Mouse (Mus musculus) stomach, embryonic 14.5 days (tissue): Measurements from ENCODE around the gene Zfp593. TPM values are rescaled to one million over a fixed set of nuclear protein-coding genes. Genes with fewer than 3 reads are reported as not detected.

Source experiments
- ATAC-seq: fragments of 200-750 bp; cut with Nextera tagmentation; 2 replicates; pipeline ENCODE4 v1.8.0; 2017; ENCODE audit warnings: low read depth, moderate TSS enrichment; ENCODE audit not compliant: insufficient number of reproducible peaks, insufficient read depth, low FRiP score
- H3K27ac ChIP-seq: fragments of 300-500 bp; sonication (generic); 2 replicates; pipeline ENCODE4 v1.5.1; 2014; ENCODE audit warnings: mild to moderate bottlenecking, low read length, moderate library complexity, mixed read lengths
- H3K27me3 ChIP-seq: fragments of 300-500 bp; sonication (generic); 2 replicates; pipeline ENCODE4 v1.6.1; 2014; ENCODE audit warnings: low read length, control low read depth, mixed read lengths; ENCODE audit not compliant: control insufficient read depth, insufficient read depth
- H3K36me3 ChIP-seq: fragments of 300-500 bp; sonication (generic); 2 replicates; pipeline ENCODE4 v1.6.1; 2014; ENCODE audit warnings: mild to moderate bottlenecking, control low read depth, low read length, moderate library complexity, mixed read lengths; ENCODE audit not compliant: control insufficient read depth, insufficient read depth
- H3K4me1 ChIP-seq: fragments of 300-500 bp; sonication (generic); 2 replicates; pipeline ENCODE4 v1.6.1; 2014; ENCODE audit warnings: low read length, control low read depth, mixed read lengths; ENCODE audit not compliant: control insufficient read depth, insufficient read depth
- H3K4me2 ChIP-seq: fragments of 300-500 bp; sonication (generic); replicated peaks from 2 replicates; pipeline ENCODE4 v1.6.1; 2014; ENCODE audit warnings: low read depth, low read length, control low read depth
- H3K4me3 ChIP-seq: fragments of 300-500 bp; sonication (generic); 2 replicates; pipeline ENCODE4 v1.5.1; 2014; ENCODE audit warnings: low read depth, low read length, control low read depth
- H3K9ac ChIP-seq: fragments of 300-500 bp; sonication (generic); replicated peaks from 2 replicates; pipeline ENCODE4 v1.6.1; 2014; ENCODE audit warnings: low read depth, mild to moderate bottlenecking, control low read depth, low read length, moderate library complexity, mixed read lengths
- H3K9me3 ChIP-seq: fragments of 300-500 bp; sonication (generic); 2 replicates; pipeline ENCODE4 v1.6.1; 2016; ENCODE audit warnings: low read depth, low read length, control low read depth; ENCODE audit not compliant: control insufficient read depth
- WGBS: fragments of 180-500 bp; shearing (Covaris S2); extraction: QIAGEN DNeasy Blood & Tissue Kit; methylation state at CpG from one replicate; pipeline ENCODE4 v1.1.7; 2014; 5-methylcytosine and 5-hydroxymethylcytosine counted together
- polyA plus RNA-seq: library from polyadenylated mRNA; unstranded; fragments of >200 nt; fragmentation: Nextera tagmentation; extraction: Ambion mirVana; gene quantifications from 2 replicates; pipeline ENCODE4 v1.2.1, GENCODE M21; 2014

The Zfp593 gene
- polyA plus RNA-seq, result 14.8 and 16.5 TPM in 2 replicates

DNA sequence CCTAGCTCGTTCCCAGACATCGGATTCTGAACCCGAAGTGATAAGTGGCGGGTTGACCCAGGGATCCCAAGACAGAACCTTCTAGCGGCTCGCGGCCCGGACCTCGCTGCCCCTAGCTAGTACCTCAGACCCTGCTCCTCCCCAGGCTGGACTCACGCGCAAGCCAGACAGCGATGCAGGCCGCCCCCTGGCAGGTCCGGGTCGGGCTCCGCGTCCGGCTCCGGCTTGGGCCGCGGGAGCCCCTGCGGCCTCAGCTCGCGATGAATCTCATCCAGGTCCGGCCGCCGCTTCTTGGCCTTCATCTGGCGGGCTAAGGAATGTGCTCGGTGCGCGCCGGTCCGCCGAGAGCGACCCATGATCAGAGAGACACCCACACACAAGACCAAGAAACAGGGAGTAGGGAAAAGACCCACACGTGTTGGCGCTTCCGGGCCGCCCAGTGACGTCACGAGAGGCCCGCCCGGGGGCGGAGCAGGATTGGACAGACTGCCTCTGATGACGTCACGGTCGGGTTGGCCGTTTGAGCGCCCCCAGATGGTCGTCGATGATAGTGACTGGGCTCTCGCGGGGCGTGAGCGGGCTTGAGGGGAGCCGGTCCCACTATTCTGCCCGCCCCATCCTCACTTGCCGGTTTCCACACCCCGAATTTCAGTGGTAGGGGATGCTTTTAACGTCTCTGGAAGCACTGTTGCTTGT lies at the start of gene Zfp593:
TSS of gene Zfp593 (minus strand) at position 445 of the 696 bp plus-strand sequence.
- H3K4me1 ChIP-seq, result peaks cover 15% of the 10 kb centered on the region
- ATAC-seq, result peak; percentile 74
- no peaks in the 10 kb centered on the region for H3K36me3 ChIP-seq
- H3K27me3 ChIP-seq, result 0 out of 2 replicates have a peak, but pooled peaks cover 7% of the 10 kb centered on the region
- H3K27ac ChIP-seq, result no peak within 1 kb of the TSS
- H3K9ac ChIP-seq, result peak within 1 kb of the TSS; percentile 77
- under 1% methylated on average over 60 of the region's 60 CpGs for WGBS
- H3K4me2 ChIP-seq, result peak within 1 kb of the TSS; percentile 87
- no peaks in the 10 kb centered on the region for H3K9me3 ChIP-seq
- H3K4me3 ChIP-seq, result peak within 1 kb of the TSS; percentile 53

DNA sequence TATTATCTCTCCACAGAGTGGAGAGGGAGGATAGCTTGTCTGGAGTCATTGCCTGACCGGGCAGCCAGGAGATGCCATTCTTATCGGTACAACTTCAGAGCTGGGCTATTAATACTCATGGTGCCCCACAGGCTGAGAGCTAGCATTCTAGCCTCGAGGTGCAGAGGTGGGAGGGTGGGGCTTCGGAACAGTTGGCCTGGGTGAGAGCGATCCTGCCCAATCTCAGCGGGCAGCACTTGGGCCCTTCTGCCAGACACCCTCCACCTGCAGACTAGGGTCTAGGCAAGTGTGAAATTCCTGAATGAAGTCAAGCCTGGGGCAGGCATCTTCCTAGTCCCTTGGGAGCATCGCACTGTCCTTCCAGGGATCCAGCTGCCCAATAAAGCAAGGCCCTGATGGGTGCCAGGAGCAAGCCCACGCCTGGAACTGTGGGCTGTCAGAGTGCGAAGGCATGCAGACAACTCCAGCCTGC lies 48.3 kb upstream of the Zfp593 start:
- Histone ChIP-seq H3K4me1 (peaks cover 2% of the 10 kb centered on the region), H3K9ac (no peak overlapping the region), H3K27ac (no peak overlapping the region), H3K27me3 (no peaks in the 10 kb centered on the region), H3K4me3 (no peak overlapping the region), H3K4me2 (no peak overlapping the region), H3K36me3 (no peaks in the 10 kb centered on the region), H3K9me3 (no peaks in the 10 kb centered on the region)
- ATAC-seq, result no peak
- WGBS, result 50% methylated on average over 9 of the region's 9 CpGs

DNA sequence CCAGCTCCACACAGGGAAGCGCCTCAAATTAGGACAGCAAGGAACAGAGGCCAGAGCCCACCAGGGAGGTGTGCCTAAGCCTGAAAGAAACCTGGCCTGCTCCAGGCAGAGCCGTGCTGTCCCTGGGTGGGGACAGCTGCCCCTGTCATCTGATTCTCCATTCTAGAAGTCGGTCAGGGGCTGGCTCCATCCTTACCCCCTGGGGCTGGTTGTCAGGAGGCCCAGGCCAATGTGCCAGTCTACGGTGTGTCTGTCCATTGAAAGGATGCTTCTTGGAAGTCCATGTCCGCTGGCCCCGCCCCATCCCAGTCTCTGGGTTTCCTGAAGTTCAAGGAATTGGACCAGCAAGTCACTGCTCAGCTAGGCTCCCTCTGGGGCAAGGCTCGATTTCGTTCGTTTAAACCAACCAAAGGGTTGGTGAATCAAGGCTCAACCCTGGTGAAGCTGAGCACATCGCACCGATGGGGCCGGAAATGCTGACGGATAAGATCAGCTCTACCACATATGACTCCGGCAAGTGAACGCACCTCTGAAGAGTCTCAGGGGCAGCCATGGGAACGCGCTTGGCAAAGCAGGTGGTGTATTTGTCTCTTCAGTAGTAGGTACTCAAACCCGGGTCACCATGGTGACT lies 47.8 kb upstream of the Zfp593 start:
- Histone ChIP-seq H3K9ac (no peak overlapping the region), H3K4me1 (peaks cover 7% of the 10 kb centered on the region), H3K4me2 (no peak overlapping the region), H3K36me3 (no peaks in the 10 kb centered on the region), H3K27ac (no peak overlapping the region), H3K9me3 (no peaks in the 10 kb centered on the region), H3K4me3 (no peak overlapping the region), H3K27me3 (no peaks in the 10 kb centered on the region)
- WGBS, result 71% methylated on average over 18 of the region's 18 CpGs
- no peak for ATAC-seq

DNA sequence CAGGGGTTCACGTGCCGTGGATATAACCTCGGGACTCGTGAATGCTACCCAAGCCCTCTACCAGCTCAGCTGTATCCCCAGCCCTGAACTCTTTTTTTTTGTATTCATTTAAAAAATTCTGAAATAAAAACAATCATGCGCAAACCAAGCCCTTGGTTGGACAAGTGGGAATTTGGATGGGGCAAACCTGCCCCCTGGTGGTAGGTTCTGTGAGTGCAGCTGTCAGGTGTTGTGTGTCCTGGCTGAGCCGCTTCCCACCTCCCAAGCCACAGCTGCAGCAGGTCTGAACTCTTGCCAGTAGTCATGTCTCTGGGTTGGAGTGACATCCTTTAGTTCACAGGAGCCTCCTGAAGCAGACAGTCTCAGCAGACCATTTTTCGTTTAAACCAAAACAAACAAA lies 46.7 kb upstream of the Zfp593 start:
- no peak overlapping the region for H3K4me2 ChIP-seq
- no peaks in the 10 kb centered on the region for H3K27me3 ChIP-seq
- 20% methylated on average over 7 of the region's 7 CpGs for WGBS
- H3K4me3 ChIP-seq, result no peak overlapping the region
- H3K36me3 ChIP-seq, result no peaks in the 10 kb centered on the region
- H3K9ac ChIP-seq, result no peak overlapping the region
- no peak for ATAC-seq
- no peak overlapping the region for H3K27ac ChIP-seq
- H3K4me1 ChIP-seq, result peaks cover 10% of the 10 kb centered on the region
- no peaks in the 10 kb centered on the region for H3K9me3 ChIP-seq

DNA sequence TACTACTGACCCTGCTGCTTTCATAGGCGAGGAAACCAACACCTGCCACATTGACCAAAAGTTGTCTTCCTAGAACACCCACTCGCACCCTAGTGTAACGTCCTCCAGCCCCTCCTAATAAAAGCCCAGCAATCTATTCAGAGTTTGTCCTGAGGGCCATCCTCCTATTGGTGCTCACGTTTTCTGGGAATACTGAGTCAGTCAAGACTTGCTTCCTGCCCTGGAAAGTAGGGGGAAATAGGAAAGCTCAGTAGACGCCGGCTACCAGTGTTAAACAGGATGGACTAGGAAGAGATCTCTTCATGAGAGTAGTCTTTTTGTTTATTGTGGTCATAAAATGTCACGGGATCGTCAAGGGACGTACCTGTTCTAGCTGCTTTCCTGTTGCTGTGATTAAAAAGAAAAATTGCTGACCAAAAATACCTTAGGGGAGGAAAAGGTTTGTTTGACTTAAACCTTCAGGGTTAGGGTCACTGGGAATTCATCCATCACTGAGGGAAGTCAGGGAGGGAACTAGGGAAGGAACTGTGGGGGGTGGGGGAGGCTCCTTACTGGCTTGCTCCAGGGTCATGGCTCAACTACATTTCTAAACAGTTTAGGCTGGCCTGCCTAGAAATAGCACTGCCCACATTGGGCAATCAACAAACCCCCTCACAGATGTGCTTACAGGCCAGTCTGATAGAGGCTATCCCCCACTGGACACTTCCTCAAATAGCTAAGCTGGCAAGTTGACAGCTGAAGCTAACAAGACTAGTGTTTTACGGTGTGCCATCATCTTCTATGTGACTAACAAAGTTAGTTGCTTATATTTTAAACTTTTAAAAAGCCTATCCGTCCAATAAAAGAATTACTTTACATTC lies 43.2 kb upstream of the Zfp593 start:
- Histone ChIP-seq H3K4me3 (peak overlapping the region; percentile 100), H3K4me2 (peak overlapping the region; percentile 81), H3K36me3 (peaks cover 6% of the 10 kb centered on the region; the same call in 1 of the 2 replicates), H3K27ac (peak overlapping the region; percentile 100), H3K9me3 (no peaks in the 10 kb centered on the region), H3K27me3 (no peaks in the 10 kb centered on the region), H3K4me1 (peaks cover 17% of the 10 kb centered on the region), H3K9ac (no peak overlapping the region; the same call in 1 of the 2 replicates)
- 14% methylated on average over 11 of the region's 11 CpGs for WGBS
- ATAC-seq, result no peak

DNA sequence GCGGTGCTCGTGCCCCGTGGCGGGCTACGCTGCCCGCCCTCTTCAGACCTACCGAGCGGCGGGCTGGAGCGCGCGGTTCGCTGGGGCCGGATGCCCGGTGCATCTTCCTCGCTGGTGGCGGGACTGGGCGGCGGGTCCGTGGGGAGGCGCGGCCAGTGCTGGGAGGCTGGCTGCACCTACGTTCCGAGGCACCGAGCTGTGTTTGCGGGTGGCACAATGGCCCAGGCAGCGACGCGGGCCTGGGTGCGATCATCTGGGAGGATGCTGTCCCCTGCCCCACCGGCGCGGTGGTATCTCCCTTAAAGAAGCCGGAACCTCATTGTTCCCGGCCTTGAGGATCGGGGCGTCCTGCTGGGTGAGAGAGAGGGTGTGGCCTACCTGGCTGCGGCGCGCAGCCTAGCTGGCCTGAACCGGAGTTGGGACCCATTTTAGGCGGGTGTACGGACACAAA lies 42.2 kb upstream of the Zfp593 start, which contains the start of gene Pdik1l:
TSS of gene Pdik1l (minus strand) at position 321 of the 451 bp plus-strand sequence.
- Histone ChIP-seq H3K4me3 (peak within 1 kb of the TSS; percentile 100), H3K9me3 (no peaks in the 10 kb centered on the region), H3K27me3 (no peaks in the 10 kb centered on the region), H3K4me2 (peak within 1 kb of the TSS; percentile 81), H3K9ac (peak within 1 kb of the TSS; percentile 98), H3K27ac (peak within 1 kb of the TSS; percentile 100), H3K4me1 (peaks cover 17% of the 10 kb centered on the region), H3K36me3 (peaks cover 9% of the 10 kb centered on the region; the same call in 1 of the 2 replicates)
- WGBS, result 0% methylated on average over 42 of the region's 43 CpGs
- ATAC-seq, result peak; percentile 72

DNA sequence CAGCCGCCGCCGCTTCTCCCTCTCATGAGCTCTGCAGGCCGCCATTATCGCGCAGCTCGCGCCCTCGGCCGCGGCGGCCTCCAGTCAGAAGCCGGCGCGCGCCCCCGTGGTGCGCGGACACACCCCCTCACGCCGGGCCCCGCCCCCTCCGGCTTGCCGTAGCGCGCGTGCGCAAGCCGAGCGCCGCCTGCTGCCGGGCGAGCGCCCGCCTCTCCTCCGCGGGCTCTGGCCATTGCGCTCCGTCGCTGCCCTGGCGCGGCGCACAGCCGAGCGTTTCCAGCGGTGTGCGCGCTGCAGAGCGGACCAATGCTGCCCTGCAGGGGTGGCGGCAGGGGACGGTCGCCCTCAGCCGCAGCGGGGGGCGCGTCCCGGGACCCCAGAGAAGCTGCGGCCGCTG lies 41.8 kb upstream of the Zfp593 start:
- Histone ChIP-seq H3K27me3 (no peaks in the 10 kb centered on the region), H3K4me1 (peaks cover 17% of the 10 kb centered on the region), H3K4me3 (peak overlapping the region; percentile 100), H3K27ac (peak overlapping the region; percentile 100), H3K9ac (peak overlapping the region; percentile 98), H3K36me3 (peaks cover 9% of the 10 kb centered on the region; the same call in 1 of the 2 replicates), H3K4me2 (peak overlapping the region; percentile 81), H3K9me3 (no peaks in the 10 kb centered on the region)
- peak; percentile 92 for ATAC-seq
- 1% methylated on average over 56 of the region's 59 CpGs for WGBS
